Mouse (Mus musculus): ENCODE data around the gene Sprr2a2.
"Not testable (repeated sequence)": the region's sequence is repeated elsewhere in the genome, so short reads cannot be mapped to it uniquely, and the experiment has no call there.

The Sprr2a2 gene

GRCm38 (mm10) chr3:92274018-92274417 is 58.3 kb downstream of the Sprr2a2 start:
- not testable (repeated sequence) for DNase-seq (ENCODE audit: low read depth, low spot score)

GRCm38 (mm10) chr3:92279663-92280062 is 63.9 kb downstream of the Sprr2a2 start:
- not testable (repeated sequence) for DNase-seq (ENCODE audit: low read depth, low spot score)

- DNase-seq (ENCODE audit: low read depth, low spot score): not testable (repeated sequence)
These were observed 65.4 kb downstream of the Sprr2a2 start for GRCm38 (mm10) chr3:92280963-92281606.

GRCm38 (mm10) chr3:92285101-92285500 is 69.4 kb downstream of the Sprr2a2 start, which contains the start of gene Sprr2a3:
Gene Sprr2a3 (plus strand): TSS chr3:92285417.
- not testable (repeated sequence) for DNase-seq (ENCODE audit: low read depth, low spot score)

- DNase-seq (ENCODE audit: low read depth, low spot score): not testable (repeated sequence)
These were observed 72.8 kb downstream of the Sprr2a2 start for GRCm38 (mm10) chr3:92288489-92288888.
